Mouse (Mus musculus): ENCODE data around the gene Zfp988. TPM values are rescaled to one million over a fixed set of nuclear protein-coding genes. Genes with fewer than 3 reads are reported as not detected.
"Not testable (repeated sequence)": the region's sequence is repeated elsewhere in the genome, so short reads cannot be mapped to it uniquely, and the experiment has no call there.

Gene Zfp988
- polyA plus RNA-seq, 1 experiment from 2014 or later, result 0.14 TPM

GRCm38 (mm10) chr4:147347300-147347699, 41.8 kb downstream of the Zfp988 start:
- WGBS, result 65% methylated on average over 4 of the region's 4 CpGs
- peaks cover 22% of the 10 kb centered on the region; the same call in 1 of the 2 replicates for H3K9me3 ChIP-seq
- not testable (repeated sequence) for H3K4me3 ChIP-seq (replicated peaks); H3K9ac ChIP-seq; H3K36me3 ChIP-seq; H3K27ac ChIP-seq; H3K4me1 ChIP-seq; ATAC-seq (ENCODE audit: insufficient read depth, low FRiP score, low read depth); H3K4me2 ChIP-seq; H3K27me3 ChIP-seq (replicated peaks)

- WGBS, result 70% methylated on average over 2 of the region's 3 CpGs
- H3K4me3 ChIP-seq (replicated peaks); ATAC-seq (ENCODE audit: insufficient read depth, low FRiP score, low read depth); H3K27ac ChIP-seq; H3K27me3 ChIP-seq (replicated peaks); H3K4me2 ChIP-seq; H3K36me3 ChIP-seq; H3K4me1 ChIP-seq; H3K9ac ChIP-seq: not testable (repeated sequence)
- H3K9me3 ChIP-seq, result peaks cover 22% of the 10 kb centered on the region; the same call in 1 of the 2 replicates
Measured at GRCm38 (mm10) chr4:147347880-147348279, 42.4 kb downstream of the Zfp988 start.

DNA sequence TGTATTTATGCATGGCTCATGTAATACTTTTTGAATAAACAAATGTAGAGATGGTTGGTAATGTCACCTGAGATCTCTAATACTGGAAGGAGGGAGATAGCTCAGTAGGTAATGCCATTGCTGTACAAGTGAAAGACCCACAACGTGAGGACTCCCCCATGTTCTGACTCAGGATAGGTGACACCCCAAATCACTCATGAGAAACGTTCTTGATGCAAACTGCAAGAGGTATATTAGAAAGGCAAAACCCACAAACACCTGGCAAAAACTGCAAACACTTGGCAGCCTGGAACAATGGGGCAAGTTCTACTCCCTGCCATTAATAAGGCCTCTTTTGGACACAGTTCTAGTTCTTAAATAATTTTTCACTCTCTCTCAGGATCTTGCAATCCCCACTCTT, 42.9 kb downstream of the Zfp988 start:
- 74% methylated on average over 2 of the region's 2 CpGs for WGBS
- peaks cover 16% of the 10 kb centered on the region; the same call in 1 of the 2 replicates for H3K9me3 ChIP-seq
- ATAC-seq (ENCODE audit: insufficient read depth, low FRiP score, low read depth), result not testable (repeated sequence)

DNA sequence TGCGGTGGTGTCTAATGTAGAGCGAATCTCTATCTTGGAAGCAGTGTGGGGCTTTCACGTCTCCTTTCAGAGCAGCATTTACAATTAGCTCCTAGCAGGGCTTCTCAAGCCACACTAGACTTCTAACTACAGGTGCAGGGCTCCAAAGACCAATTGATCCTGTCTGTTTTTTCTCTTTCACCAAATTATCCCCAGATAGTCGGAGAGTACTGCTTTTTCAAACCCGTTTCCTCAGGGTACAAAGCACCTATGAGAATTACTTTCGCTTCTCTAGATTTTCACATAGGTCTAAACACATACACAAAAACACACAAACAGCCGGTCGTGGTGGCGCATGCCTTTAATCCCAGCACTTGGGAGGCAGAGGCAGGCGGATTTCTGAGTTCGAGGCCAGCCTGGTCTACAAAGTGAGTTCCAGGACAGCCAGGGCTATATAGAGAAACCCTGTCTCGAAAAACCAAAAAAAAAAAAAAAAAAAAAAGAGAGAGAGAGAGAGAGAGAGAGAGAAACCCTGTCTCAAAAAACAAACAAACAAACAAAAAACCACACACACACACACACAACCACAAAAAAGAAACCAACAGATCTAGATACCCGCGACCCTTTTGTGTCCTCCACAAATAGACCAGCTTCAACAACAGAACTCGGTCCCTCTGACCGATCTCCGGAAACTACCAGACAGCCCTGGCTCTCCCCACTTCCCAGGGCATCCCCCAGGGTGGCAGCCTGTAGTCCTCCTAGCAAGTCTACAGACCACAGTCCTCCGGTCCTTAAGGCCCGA, 43.6 kb downstream of the Zfp988 start:
- WGBS, result 87% methylated on average over 18 of the region's 19 CpGs
- H3K36me3 ChIP-seq; ATAC-seq (ENCODE audit: insufficient read depth, low FRiP score, low read depth); H3K27me3 ChIP-seq (replicated peaks); H3K9ac ChIP-seq; H3K4me2 ChIP-seq; H3K4me1 ChIP-seq; H3K27ac ChIP-seq; H3K4me3 ChIP-seq (replicated peaks): not testable (repeated sequence)
- H3K9me3 ChIP-seq, result peaks cover 13% of the 10 kb centered on the region; the same call in 1 of the 2 replicates

More for the DNA sequence above, 42.9 kb downstream of the Zfp988 start:
- not testable (repeated sequence) for H3K4me2 ChIP-seq; H3K27me3 ChIP-seq (replicated peaks); H3K4me3 ChIP-seq (replicated peaks); H3K9ac ChIP-seq; H3K4me1 ChIP-seq; H3K27ac ChIP-seq; H3K36me3 ChIP-seq

GRCm38 (mm10) chr4:147349687-147350415, 44.4 kb downstream of the Zfp988 start:
- not testable (repeated sequence) for H3K27me3 ChIP-seq (replicated peaks); H3K4me1 ChIP-seq; H3K9ac ChIP-seq; H3K27ac ChIP-seq; ATAC-seq (ENCODE audit: insufficient read depth, low FRiP score, low read depth); H3K36me3 ChIP-seq; H3K4me2 ChIP-seq; H3K4me3 ChIP-seq (replicated peaks)
- peaks cover 13% of the 10 kb centered on the region; the same call in 1 of the 2 replicates for H3K9me3 ChIP-seq
- 80% methylated on average over 9 of the region's 9 CpGs for WGBS

GRCm38 (mm10) chr4:147350541-147350940, 45.1 kb downstream of the Zfp988 start:
- not testable (repeated sequence) for ATAC-seq (ENCODE audit: insufficient read depth, low FRiP score, low read depth); H3K27ac ChIP-seq; H3K4me1 ChIP-seq; H3K27me3 ChIP-seq (replicated peaks); H3K4me2 ChIP-seq; H3K4me3 ChIP-seq (replicated peaks); H3K9ac ChIP-seq; H3K36me3 ChIP-seq
- H3K9me3 ChIP-seq, result peaks cover 13% of the 10 kb centered on the region; the same call in 1 of the 2 replicates
- 81% methylated on average over 2 of the region's 2 CpGs for WGBS

GRCm38 (mm10) chr4:147351376-147351980, 46.0 kb downstream of the Zfp988 start:
- H3K4me3 ChIP-seq (replicated peaks); H3K4me2 ChIP-seq; H3K27ac ChIP-seq; H3K36me3 ChIP-seq; H3K4me1 ChIP-seq; H3K9ac ChIP-seq; ATAC-seq (ENCODE audit: insufficient read depth, low FRiP score, low read depth); H3K27me3 ChIP-seq (replicated peaks): not testable (repeated sequence)
- H3K9me3 ChIP-seq, result peaks cover 13% of the 10 kb centered on the region; the same call in 1 of the 2 replicates
- 79% methylated on average over 11 of the region's 13 CpGs for WGBS

GRCm38 (mm10) chr4:147353626-147354025, 48.2 kb downstream of the Zfp988 start:
- H3K9ac ChIP-seq; H3K9me3 ChIP-seq; H3K4me3 ChIP-seq (replicated peaks); H3K36me3 ChIP-seq; H3K27ac ChIP-seq; H3K27me3 ChIP-seq (replicated peaks); H3K4me1 ChIP-seq; H3K4me2 ChIP-seq; ATAC-seq (ENCODE audit: insufficient read depth, low FRiP score, low read depth): not testable (repeated sequence)
- WGBS, result 78% methylated on average over 4 of the region's 4 CpGs

DNA sequence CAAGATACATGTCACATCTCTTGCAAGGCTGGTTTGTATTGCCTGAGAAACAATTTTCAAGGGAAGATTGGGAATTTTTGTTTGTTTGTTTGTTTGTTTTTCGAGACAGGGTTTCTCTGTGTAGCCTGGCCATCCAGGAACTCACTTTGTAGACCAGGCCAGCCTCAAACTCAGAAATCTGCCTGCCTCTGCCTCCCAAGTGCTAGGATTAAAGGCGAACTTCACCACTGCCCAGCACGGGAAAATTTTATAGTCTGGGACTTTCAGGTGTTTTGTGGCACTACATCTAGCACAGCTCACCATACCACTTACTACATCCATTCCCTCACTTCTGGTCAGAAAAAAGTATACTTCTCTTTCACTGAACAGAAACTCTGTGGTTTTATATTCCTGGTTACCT, 50.6 kb downstream of the Zfp988 start:
- H3K4me3 ChIP-seq (replicated peaks); H3K27me3 ChIP-seq (replicated peaks); ATAC-seq (ENCODE audit: insufficient read depth, low FRiP score, low read depth); H3K9me3 ChIP-seq; H3K36me3 ChIP-seq; H3K27ac ChIP-seq; H3K4me2 ChIP-seq; H3K9ac ChIP-seq; H3K4me1 ChIP-seq: not testable (repeated sequence)
- WGBS, result no CpG with 5 or more reads among the region's 3 CpGs

GRCm38 (mm10) chr4:147357195-147357594, 51.7 kb downstream of the Zfp988 start:
- not testable (repeated sequence) for H3K36me3 ChIP-seq; H3K4me3 ChIP-seq (replicated peaks); ATAC-seq (ENCODE audit: insufficient read depth, low FRiP score, low read depth); H3K27me3 ChIP-seq (replicated peaks); H3K9ac ChIP-seq; H3K4me1 ChIP-seq; H3K4me2 ChIP-seq; H3K27ac ChIP-seq; H3K9me3 ChIP-seq
- WGBS, result no CpG with 5 or more reads among the region's 2 CpGs

- not testable (repeated sequence) for H3K4me2 ChIP-seq; H3K9ac ChIP-seq; ATAC-seq (ENCODE audit: insufficient read depth, low FRiP score, low read depth); H3K4me3 ChIP-seq (replicated peaks); H3K9me3 ChIP-seq; H3K27ac ChIP-seq; H3K4me1 ChIP-seq; H3K27me3 ChIP-seq (replicated peaks); H3K36me3 ChIP-seq
- no CpG with 5 or more reads among the region's 6 CpGs for WGBS
Measured at GRCm38 (mm10) chr4:147361003-147361402, 55.5 kb downstream of the Zfp988 start, which contains the start of gene Zfp978. Zfp978 (plus strand) TSS chr4:147361303.

GRCm38 (mm10) chr4:147361872-147362271, 56.4 kb downstream of the Zfp988 start:
- no CpG with 5 or more reads among the region's 1 CpGs for WGBS
- not testable (repeated sequence) for H3K27me3 ChIP-seq (replicated peaks); H3K36me3 ChIP-seq; H3K4me3 ChIP-seq (replicated peaks); H3K27ac ChIP-seq; ATAC-seq (ENCODE audit: insufficient read depth, low FRiP score, low read depth); H3K9me3 ChIP-seq; H3K4me2 ChIP-seq; H3K4me1 ChIP-seq; H3K9ac ChIP-seq

Data from stomach, embryonic 15.5 days (tissue).